Mouse (Mus musculus) cortical plate, adult 2 months (tissue): ENCODE results near the gene Olfr994.

ENCODE experiments used
- CTCF ChIP-seq: fragments of 200-500 bp; IDR thresholded peaks from 2 replicates; pipeline ENCODE4 v1.5.1; 2011; ENCODE audit warnings: mild to moderate bottlenecking, control low read depth, low read length; ENCODE audit not compliant: insufficient read depth; ENCODE audit errors: extremely low read depth
- POLR2A ChIP-seq: fragments of 200-500 bp; IDR thresholded peaks from 2 replicates; pipeline ENCODE4 v1.6.1; 2011; ENCODE audit warnings: mild to moderate bottlenecking, low read length, control low read depth; ENCODE audit not compliant: insufficient read depth; ENCODE audit errors: extremely low read depth

DNA sequence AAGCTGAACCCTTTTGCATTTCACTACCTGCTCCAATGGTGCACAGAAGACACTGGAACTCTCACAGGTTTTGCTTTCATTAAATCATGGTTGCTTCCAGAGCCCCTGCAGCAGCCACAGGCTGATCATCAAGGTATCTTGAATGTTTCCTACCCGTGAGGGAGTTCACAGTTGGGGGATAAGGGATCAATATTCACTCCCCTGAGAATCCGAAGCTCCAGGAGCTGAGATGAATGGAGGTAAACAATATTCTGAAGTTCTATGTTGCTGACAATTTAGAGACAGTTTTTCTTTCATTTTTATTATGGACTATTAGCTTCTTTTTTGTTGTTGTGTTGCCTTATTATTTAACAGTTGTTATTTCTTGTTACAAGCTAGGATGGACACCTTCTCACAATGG is 26.9 kb downstream of the Olfr994 start, which contains the start of gene Olfr992:
- no peak for TF ChIP-seq POLR2A
- no peak for TF ChIP-seq CTCF
